Mouse (Mus musculus) hindbrain, embryonic 11.5 days (tissue): ENCODE results near the gene Cmas. TPM values are rescaled to one million over a fixed set of nuclear protein-coding genes. Genes with fewer than 3 reads are reported as not detected.

Source experiments
- ATAC-seq: fragments of 200-750 bp; cut with Nextera tagmentation; 2 replicates; pipeline ENCODE4 v1.8.0; 2017; ENCODE audit warnings: mild to moderate bottlenecking, moderate TSS enrichment, moderate library complexity; ENCODE audit not compliant: low FRiP score
- DNase-seq: peaks from one replicate; pipeline ENCODE4 v3.0.0-alpha.2; 2015; ENCODE audit warnings: low spot score
- H3K27ac ChIP-seq: fragments of 300-500 bp; sonication (generic); 2 replicates; pipeline ENCODE4 v1.5.1; 2014; ENCODE audit warnings: mild to moderate bottlenecking, low read depth, low read length
- H3K27me3 ChIP-seq: fragments of 300-500 bp; sonication (generic); 2 replicates; pipeline ENCODE4 v1.6.1; 2014; ENCODE audit warnings: mild to moderate bottlenecking, low read length, moderate library complexity, mixed read lengths; ENCODE audit not compliant: control insufficient read depth, insufficient read depth
- H3K36me3 ChIP-seq: fragments of 300-500 bp; sonication (generic); 2 replicates; pipeline ENCODE4 v1.6.1; 2014; ENCODE audit warnings: mild to moderate bottlenecking, low read length, moderate library complexity, mixed read lengths; ENCODE audit not compliant: control insufficient read depth, insufficient read depth
- H3K4me1 ChIP-seq: fragments of 300-500 bp; sonication (generic); replicated peaks from 2 replicates; pipeline ENCODE4 v1.6.1; 2014; ENCODE audit warnings: low read length, mixed read lengths; ENCODE audit not compliant: control insufficient read depth, insufficient read depth
- H3K4me2 ChIP-seq: fragments of 300-500 bp; sonication (generic); replicated peaks from 2 replicates; pipeline ENCODE4 v1.6.1; 2014; ENCODE audit warnings: mild to moderate bottlenecking, low read depth, low read length
- H3K4me3 ChIP-seq: fragments of 300-500 bp; sonication (generic); 2 replicates; pipeline ENCODE4 v1.5.1; 2014; ENCODE audit warnings: low read depth, low read length
- H3K9ac ChIP-seq: fragments of 300-500 bp; sonication (generic); 2 replicates; pipeline ENCODE4 v1.6.1; 2014; ENCODE audit warnings: low read depth, low read length
- H3K9me3 ChIP-seq: fragments of 300-500 bp; sonication (generic); 2 replicates; pipeline ENCODE4 v1.6.1; 2016; ENCODE audit warnings: low read length; ENCODE audit not compliant: control insufficient read depth
- WGBS: fragments of 180-500 bp; shearing (Covaris S2); extraction: QIAGEN DNeasy Blood & Tissue Kit; methylation state at CpG from one replicate; pipeline ENCODE4 v1.1.7; 2014; 5-methylcytosine and 5-hydroxymethylcytosine counted together
- polyA plus RNA-seq: library from polyadenylated mRNA; unstranded; fragments of >200 nt; fragmentation: Nextera tagmentation; extraction: Ambion mirVana; gene quantifications from 2 replicates; pipeline ENCODE4 v1.2.1, GENCODE M21; 2014

Cmas gene
- polyA plus RNA-seq, 1 experiment from 2014 or later = 137 TPM

GRCm38 (mm10) chr6:142804402-142804801 lies 47.9 kb downstream of the Cmas start, which contains the start of gene Sult6b2:
TSS of gene Sult6b2 (minus strand) at chr6:142804502.
- H3K9me3 ChIP-seq = no peaks in the 10 kb centered on the region
- no peak within 1 kb of the TSS for H3K9ac ChIP-seq
- H3K4me2 ChIP-seq = no peak within 1 kb of the TSS
- no peaks in the 10 kb centered on the region for H3K4me1 ChIP-seq
- no peak for DNase-seq
- no peak within 1 kb of the TSS for H3K27ac ChIP-seq
- no peaks in the 10 kb centered on the region for H3K36me3 ChIP-seq
- no peak for ATAC-seq
- no peaks in the 10 kb centered on the region for H3K27me3 ChIP-seq
- no peak within 1 kb of the TSS for H3K4me3 ChIP-seq

- no peaks in the 10 kb centered on the region for H3K4me1 ChIP-seq
- no peaks in the 10 kb centered on the region for H3K27me3 ChIP-seq
- ATAC-seq (no peak), DNase-seq (no peak)
- 85% methylated on average over 4 of the region's 4 CpGs for WGBS
- no peaks in the 10 kb centered on the region for H3K36me3 ChIP-seq
- H3K27ac ChIP-seq = no peak overlapping the region
- no peak overlapping the region for H3K4me2 ChIP-seq
- no peak overlapping the region for H3K4me3 ChIP-seq
- H3K9ac ChIP-seq = no peak overlapping the region
- no peaks in the 10 kb centered on the region for H3K9me3 ChIP-seq
Observed at GRCm38 (mm10) chr6:142806326-142806725, 49.8 kb downstream of the Cmas start.

GRCm38 (mm10) chr6:142809373-142810098 lies 53.0 kb downstream of the Cmas start:
- Histone ChIP-seq H3K9me3 (no peaks in the 10 kb centered on the region), H3K27ac (no peak overlapping the region), H3K4me1 (no peaks in the 10 kb centered on the region; the same call in 1 of the 2 replicates), H3K4me3 (no peak overlapping the region), H3K4me2 (no peak overlapping the region), H3K36me3 (no peaks in the 10 kb centered on the region), H3K9ac (no peak overlapping the region), H3K27me3 (no peaks in the 10 kb centered on the region)
- ATAC-seq = no peak
- 52% methylated on average over 6 of the region's 6 CpGs for WGBS
- no peak for DNase-seq

DNA sequence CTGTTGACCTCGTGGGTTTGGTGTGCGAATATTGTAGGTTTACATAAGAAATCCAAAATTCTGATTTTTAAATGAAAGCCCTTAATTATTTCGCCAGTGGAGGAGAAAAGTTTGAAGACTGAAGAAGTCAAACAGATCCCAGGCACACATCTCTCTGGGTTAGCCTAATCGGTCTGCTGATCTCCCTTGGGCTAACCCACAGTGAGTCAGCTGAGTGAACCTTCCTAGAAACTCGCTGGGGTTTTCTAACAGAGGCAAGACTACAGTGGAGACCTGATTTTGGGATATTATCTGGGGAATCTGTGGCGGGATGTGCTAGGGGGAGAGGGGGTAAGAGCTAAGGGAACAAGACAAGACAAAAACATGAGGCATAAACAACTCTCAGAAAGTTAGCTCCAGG lies 53.8 kb downstream of the Cmas start:
- ATAC-seq (no peak), DNase-seq (no peak)
- Histone ChIP-seq H3K9me3 (no peaks in the 10 kb centered on the region), H3K9ac (no peak overlapping the region), H3K4me3 (no peak overlapping the region), H3K36me3 (no peaks in the 10 kb centered on the region), H3K27me3 (no peaks in the 10 kb centered on the region), H3K4me1 (no peaks in the 10 kb centered on the region; the same call in 1 of the 2 replicates), H3K27ac (no peak overlapping the region), H3K4me2 (no peak overlapping the region)
- whole genome bisulfite sequencing = 71% methylated on average over 6 of the region's 6 CpGs

- Histone ChIP-seq H3K27me3 (no peaks in the 10 kb centered on the region), H3K9ac (no peak overlapping the region), H3K9me3 (no peaks in the 10 kb centered on the region), H3K4me1 (no peaks in the 10 kb centered on the region; the same call in 1 of the 2 replicates), H3K36me3 (no peaks in the 10 kb centered on the region), H3K27ac (no peak overlapping the region), H3K4me3 (no peak overlapping the region), H3K4me2 (no peak overlapping the region)
- WGBS = 56% methylated on average over 5 of the region's 5 CpGs
- DNase-seq (peak; percentile 30), ATAC-seq (peak; percentile 63)
Observed at GRCm38 (mm10) chr6:142812969-142813368, 56.5 kb downstream of the Cmas start.

DNA sequence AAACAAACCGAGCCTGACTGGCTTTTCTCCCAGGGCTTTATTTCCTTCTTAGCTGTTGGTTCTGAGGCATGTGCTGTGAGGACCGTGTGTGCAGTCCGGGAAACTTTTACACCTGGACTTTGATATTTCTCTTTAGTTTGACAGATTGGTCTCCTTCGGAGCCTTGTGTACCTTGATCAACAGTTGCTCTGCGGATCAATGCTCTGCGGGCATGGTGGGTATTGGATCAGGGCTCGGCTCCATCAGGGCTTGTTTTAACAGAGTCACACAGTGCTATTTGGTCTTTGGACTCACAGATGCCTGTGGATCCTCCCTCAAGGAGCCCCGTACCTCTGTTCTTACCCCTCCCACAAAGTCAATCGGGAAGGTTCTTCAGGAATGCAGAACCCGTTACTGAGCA lies 57.5 kb downstream of the Cmas start:
- Histone ChIP-seq H3K4me2 (no peak overlapping the region), H3K36me3 (no peaks in the 10 kb centered on the region), H3K27me3 (no peaks in the 10 kb centered on the region), H3K4me1 (no peaks in the 10 kb centered on the region; the same call in 1 of the 2 replicates), H3K9ac (no peak overlapping the region), H3K9me3 (no peaks in the 10 kb centered on the region), H3K27ac (no peak overlapping the region), H3K4me3 (no peak overlapping the region)
- DNase-seq (no peak), ATAC-seq (0 out of 2 replicates have a peak, but pooled peaks have one; percentile 17)
- WGBS = 73% methylated on average over 10 of the region's 10 CpGs

- Histone ChIP-seq H3K9ac (peak overlapping the region; percentile 37; the same call in 1 of the 2 replicates), H3K9me3 (no peaks in the 10 kb centered on the region), H3K27ac (no peak overlapping the region), H3K4me3 (peak overlapping the region; percentile 23; the same call in 1 of the 2 replicates), H3K36me3 (no peaks in the 10 kb centered on the region), H3K4me1 (no peaks in the 10 kb centered on the region; the same call in 1 of the 2 replicates), H3K27me3 (no peaks in the 10 kb centered on the region), H3K4me2 (peak overlapping the region; percentile 32)
- peak; percentile 96 for DNase-seq
- 8% methylated on average over 15 of the region's 15 CpGs for WGBS
- no peak for ATAC-seq
Observed at GRCm38 (mm10) chr6:142814495-142814921, 58.0 kb downstream of the Cmas start.

DNA sequence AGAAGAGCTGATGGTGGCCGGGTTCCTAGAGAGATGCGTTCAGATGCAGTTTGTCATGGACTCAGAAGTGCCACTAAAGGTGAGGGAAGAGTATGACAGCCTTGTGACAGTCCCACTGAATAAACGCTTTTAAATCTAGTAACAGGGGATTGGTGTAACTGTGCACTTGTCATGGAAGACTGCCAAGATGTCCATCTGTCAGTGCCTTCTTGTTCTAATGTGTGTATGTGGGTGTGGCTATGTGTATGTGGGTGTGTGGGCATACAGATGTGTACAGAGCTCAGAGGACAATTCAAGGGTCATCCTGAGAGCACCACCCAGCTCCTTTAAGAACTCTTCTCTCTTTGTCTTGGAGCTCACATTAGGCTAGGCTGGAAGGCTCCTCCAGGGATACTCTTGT lies 59.0 kb downstream of the Cmas start:
- ATAC-seq (no peak), DNase-seq (no peak)
- 84% methylated on average over 3 of the region's 3 CpGs for WGBS
- no peak overlapping the region for H3K9ac ChIP-seq
- no peak overlapping the region for H3K27ac ChIP-seq
- H3K4me1 ChIP-seq = no peaks in the 10 kb centered on the region; the same call in 1 of the 2 replicates
- H3K4me2 ChIP-seq = no peak overlapping the region
- no peak overlapping the region for H3K4me3 ChIP-seq
- no peaks in the 10 kb centered on the region for H3K9me3 ChIP-seq
- no peaks in the 10 kb centered on the region for H3K27me3 ChIP-seq
- no peaks in the 10 kb centered on the region for H3K36me3 ChIP-seq

GRCm38 (mm10) chr6:142818306-142818705 lies 61.8 kb downstream of the Cmas start:
- Histone ChIP-seq H3K9me3 (no peaks in the 10 kb centered on the region), H3K27ac (no peak overlapping the region), H3K27me3 (no peaks in the 10 kb centered on the region), H3K4me2 (no peak overlapping the region), H3K9ac (no peak overlapping the region), H3K36me3 (no peaks in the 10 kb centered on the region), H3K4me3 (no peak overlapping the region), H3K4me1 (no peaks in the 10 kb centered on the region; the same call in 1 of the 2 replicates)
- DNase-seq (no peak), ATAC-seq (no peak)
- 95% methylated on average over 10 of the region's 10 CpGs for WGBS
